Mouse (Mus musculus) liver, embryonic 14.5 days (tissue): ENCODE results near the gene Ehbp1l1.

Experiments
- CTCF ChIP-seq: IDR thresholded peaks from 2 replicates; pipeline ENCODE4 v1.5.1; 2016; ENCODE audit warnings: antibody characterized with exemption, low read depth, control low read depth
- EP300 ChIP-seq: IDR thresholded peaks from 2 replicates; pipeline ENCODE4 v1.6.1; 2016; ENCODE audit warnings: antibody characterized with exemption, low read depth

DNA sequence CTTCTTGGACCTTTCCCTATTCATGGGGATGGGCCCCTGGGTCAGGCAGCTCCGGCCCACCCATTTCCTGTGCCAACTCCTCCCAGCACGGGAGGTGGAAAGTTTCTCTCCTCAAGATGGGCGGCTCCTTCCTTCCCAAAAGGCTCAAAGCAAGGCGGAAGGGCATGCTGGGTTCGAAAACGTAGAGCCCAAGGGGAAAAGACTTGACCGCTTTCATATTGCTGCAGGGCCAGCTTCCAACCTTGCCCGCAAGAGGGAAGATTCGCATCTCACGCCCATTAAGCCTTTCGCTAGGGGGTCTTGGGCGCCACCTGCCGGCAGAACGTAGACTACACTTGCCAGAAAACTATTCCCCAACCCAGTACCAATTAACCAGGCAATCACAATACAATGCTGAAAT lies 1.6 kb upstream of the Ehbp1l1 start:
- TF ChIP-seq EP300 (no peak), CTCF (peak; percentile 100)
